1 mouse cellular context compared by ENCODE assay signal in the genomic region with DNA sequence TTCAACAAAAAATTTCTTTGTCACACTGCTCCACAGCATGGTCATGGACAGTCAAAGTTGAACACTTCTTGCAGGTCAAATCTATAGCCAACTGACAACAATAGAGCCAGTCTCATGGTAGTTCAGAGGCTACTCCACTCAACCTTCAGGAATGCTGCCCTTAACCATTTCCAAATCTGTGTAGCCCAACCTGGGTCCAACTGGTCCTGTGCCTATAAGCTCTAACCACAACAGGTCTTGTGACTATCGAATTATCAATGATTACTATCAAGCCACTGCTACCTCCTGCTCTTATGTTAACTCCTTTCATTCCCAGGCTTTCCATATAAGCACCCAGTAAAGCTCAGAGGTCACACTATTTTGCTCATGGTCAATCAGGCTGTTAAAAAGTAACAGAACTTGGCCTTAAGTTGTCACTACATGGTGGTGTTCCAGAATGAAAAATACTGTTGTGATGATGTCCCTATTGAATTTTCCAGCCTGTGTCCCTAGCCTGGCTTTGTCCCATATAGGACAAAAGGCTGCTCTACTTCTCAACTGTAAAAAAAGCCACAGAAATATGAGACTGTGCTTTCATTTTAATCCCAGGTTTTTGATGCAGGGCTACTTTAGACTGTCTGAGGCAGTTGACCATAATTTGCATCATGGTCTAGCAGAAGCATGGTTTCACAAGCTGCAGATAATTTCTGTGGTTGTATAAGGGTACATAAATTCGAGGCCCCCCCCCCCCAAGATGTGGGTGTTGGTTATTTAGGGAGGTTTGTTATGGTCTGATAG.
A peak's percentile ranks its signal among the peaks of the same experiment; 100 is the strongest.
TF ChIP-seq lines count a peak whose summit lies in the region.

No protein-coding gene starts in this region.

TF ChIP-seq in MEL, 35 proteins besides CTCF, POLR2A, EP300 and RAD21 (continued from another document):
- TF ChIP-seq MAFK (IDR thresholded peaks at IDR 0.05; ENCODE audit: borderline replicate concordance, low read depth, low read length) (0 out of 2 replicates have a peak, but pooled peaks have one; percentile 30), TCF12 (IDR thresholded peaks at IDR 0.05; ENCODE audit: low read depth, low read length) (peak; percentile 78), HCFC1 (IDR thresholded peaks at IDR 0.05; ENCODE audit: low read depth, low read length) (no peak), MEF2A (IDR thresholded peaks at IDR 0.05; ENCODE audit: extremely low read depth, insufficient replicate concordance, low read depth, low read length, poor library complexity, severe bottlenecking) (peak; percentile 49; the same call in 1 of the 2 replicates), ETS1 (IDR thresholded peaks at IDR 0.05; ENCODE audit: low read depth, low read length) (peak; percentile 70)
TF ChIP-seq in MEL: peak in this region for 7.
